Mouse (Mus musculus) forebrain, postnatal 0 days (tissue): ENCODE measurements around the gene Rbm5. TPM values are rescaled to one million over a fixed set of nuclear protein-coding genes. Genes with fewer than 3 reads are reported as not detected.

Experiments used
- ATAC-seq: fragments of 200-750 bp; cut with Nextera tagmentation; 2 replicates; pipeline ENCODE4 v1.8.0; 2017; ENCODE audit warnings: mild to moderate bottlenecking, moderate library complexity
- DNase-seq: peaks from one replicate; pipeline ENCODE4 v3.0.0-alpha.2; 2015
- H3K27ac ChIP-seq: fragments of 300-500 bp; sonication (generic); 2 replicates; pipeline ENCODE4 v1.5.1; 2014; ENCODE audit warnings: low read depth, mild to moderate bottlenecking, antibody characterized with exemption, low read length, moderate library complexity, mixed read lengths
- H3K27me3 ChIP-seq: fragments of 300-500 bp; sonication (generic); 2 replicates; pipeline ENCODE4 v1.6.1; 2014; ENCODE audit warnings: mild to moderate bottlenecking, low read length, mixed read lengths; ENCODE audit not compliant: insufficient read depth
- H3K36me3 ChIP-seq: fragments of 300-500 bp; sonication (generic); 2 replicates; pipeline ENCODE4 v1.6.1; 2014; ENCODE audit warnings: mild to moderate bottlenecking, moderate library complexity; ENCODE audit not compliant: insufficient read depth
- H3K4me1 ChIP-seq: fragments of 300-500 bp; sonication (generic); 2 replicates; pipeline ENCODE4 v1.6.1; 2014; ENCODE audit warnings: antibody characterized with exemption; ENCODE audit not compliant: insufficient read depth
- H3K4me2 ChIP-seq: fragments of 300-500 bp; sonication (generic); 2 replicates; pipeline ENCODE4 v1.6.1; 2014; ENCODE audit warnings: low read depth, mild to moderate bottlenecking, moderate library complexity
- H3K4me3 ChIP-seq: fragments of 300-500 bp; sonication (generic); 2 replicates; pipeline ENCODE4 v1.5.1; 2014; ENCODE audit warnings: low read depth, low read length, mixed read lengths
- H3K9ac ChIP-seq: fragments of 300-500 bp; sonication (generic); 2 replicates; pipeline ENCODE4 v1.6.1; 2014; ENCODE audit warnings: mild to moderate bottlenecking
- H3K9me3 ChIP-seq: fragments of 300-500 bp; sonication (generic); 2 replicates; pipeline ENCODE4 v1.6.1; 2016; ENCODE audit warnings: low read length
- CTCF ChIP-seq: sonication (generic); IDR thresholded peaks from 2 replicates; pipeline ENCODE4 v1.5.1; 2016; ENCODE audit warnings: antibody characterized with exemption, control low read depth, low read depth
- WGBS: fragments of 180-500 bp; shearing (Covaris S2); extraction: QIAGEN DNeasy Blood & Tissue Kit; methylation state at CpG from one replicate; pipeline ENCODE4 v1.1.7; 2014; 5-methylcytosine and 5-hydroxymethylcytosine counted together
- polyA plus RNA-seq: library from polyadenylated mRNA; unstranded; fragments of >200 nt; fragmentation: Nextera tagmentation; extraction: Ambion mirVana; gene quantifications from 2 replicates; pipeline ENCODE4 v1.2.1, GENCODE M21; 2015
- total RNA-seq: library from RNA; depleted of rRNA; stranded (reverse); fragments of >200 nt; gene quantifications from 2 replicates; pipeline ENCODE4 v1.2.3, GENCODE M21; 2014; rRNA removed

Rbm5 gene
- total and polyA plus RNA-seq, 2 experiments from 2014 or later = 152 to 208 TPM

- Histone ChIP-seq H3K9ac (no peak overlapping the region), H3K27me3 (no peaks in the 10 kb centered on the region), H3K4me2 (no peak overlapping the region), H3K4me3 (no peak overlapping the region), H3K4me1 (peaks cover 20% of the 10 kb centered on the region), H3K27ac (no peak overlapping the region), H3K9me3 (no peaks in the 10 kb centered on the region), H3K36me3 (peaks cover 21% of the 10 kb centered on the region; the same call in 1 of the 2 replicates)
- no peak for ATAC-seq
- no peak for DNase-seq
- no peak for TF ChIP-seq CTCF
- 91% methylated on average over 12 of the region's 12 CpGs for WGBS
Measured at GRCm38 (mm10) chr9:107695441-107696105, 75.2 kb downstream of the Rbm5 start.

- 83% methylated on average over 7 of the region's 7 CpGs for WGBS
- no peaks in the 10 kb centered on the region for H3K9me3 ChIP-seq
- H3K27me3 ChIP-seq = no peaks in the 10 kb centered on the region
- H3K4me2 ChIP-seq = no peak overlapping the region
- H3K27ac ChIP-seq = no peak overlapping the region
- H3K9ac ChIP-seq = no peak overlapping the region
- no peak for DNase-seq
- H3K4me3 ChIP-seq = no peak overlapping the region
- no peak for ATAC-seq
- peaks cover 15% of the 10 kb centered on the region for H3K4me1 ChIP-seq
- no peak for TF ChIP-seq CTCF
- peaks cover 28% of the 10 kb centered on the region for H3K36me3 ChIP-seq
Measured at GRCm38 (mm10) chr9:107694627-107695026, 76.2 kb downstream of the Rbm5 start.

- Histone ChIP-seq H3K27ac (no peak overlapping the region), H3K27me3 (no peaks in the 10 kb centered on the region), H3K4me3 (no peak overlapping the region), H3K4me1 (peaks cover 6% of the 10 kb centered on the region), H3K36me3 (peaks cover 29% of the 10 kb centered on the region), H3K9ac (no peak overlapping the region), H3K4me2 (no peak overlapping the region), H3K9me3 (no peaks in the 10 kb centered on the region)
- DNase-seq (no peak), ATAC-seq (0 out of 2 replicates have a peak, but pooled peaks have one; percentile 14)
- peak; percentile 23; the same call in 1 of the 2 replicates for TF ChIP-seq CTCF
- 46% methylated on average over 4 of the region's 4 CpGs for WGBS
Measured at GRCm38 (mm10) chr9:107693433-107693987, 77.3 kb downstream of the Rbm5 start.

- H3K4me2 ChIP-seq = no peak overlapping the region
- no peaks in the 10 kb centered on the region for H3K4me1 ChIP-seq
- peaks cover 34% of the 10 kb centered on the region for H3K36me3 ChIP-seq
- H3K27me3 ChIP-seq = no peaks in the 10 kb centered on the region
- TF ChIP-seq CTCF = no peak
- H3K9ac ChIP-seq = no peak overlapping the region
- H3K4me3 ChIP-seq = no peak overlapping the region
- no peak overlapping the region for H3K27ac ChIP-seq
- 61% methylated on average over 5 of the region's 5 CpGs for WGBS
- ATAC-seq (no peak), DNase-seq (no peak)
- no peaks in the 10 kb centered on the region for H3K9me3 ChIP-seq
Measured at GRCm38 (mm10) chr9:107692785-107693184, 78.0 kb downstream of the Rbm5 start.

- no peaks in the 10 kb centered on the region for H3K27me3 ChIP-seq
- no peaks in the 10 kb centered on the region for H3K9me3 ChIP-seq
- no peaks in the 10 kb centered on the region for H3K4me1 ChIP-seq
- 78% methylated on average over 8 of the region's 8 CpGs for WGBS
- DNase-seq (no peak), ATAC-seq (no peak)
- H3K36me3 ChIP-seq = peaks cover 54% of the 10 kb centered on the region
- H3K27ac ChIP-seq = no peak overlapping the region
- TF ChIP-seq CTCF = no peak
- no peak overlapping the region for H3K4me2 ChIP-seq
- H3K9ac ChIP-seq = no peak overlapping the region
- no peak overlapping the region for H3K4me3 ChIP-seq
Measured at GRCm38 (mm10) chr9:107690391-107690790, 80.4 kb downstream of the Rbm5 start.

Other genes with a start within 250 kb of the Rbm5 start
- 44.3 and 51.4 TPM in 2 replicates for gene Tmem115, start 237.1 kb downstream of the Rbm5 start, total RNA-seq
- 49.7 and 50.4 TPM in 2 replicates for gene Tmem115, start 237.1 kb downstream of the Rbm5 start, polyA plus RNA-seq
- 36.0 and 42.7 TPM in 2 replicates for gene Cyb561d2, start 228.8 kb downstream of the Rbm5 start, total RNA-seq
- 47.0 and 48.3 TPM in 2 replicates for gene Cyb561d2, start 228.8 kb downstream of the Rbm5 start, polyA plus RNA-seq
- 59.9 and 73.3 TPM in 2 replicates for gene Nprl2, start 228.8 kb downstream of the Rbm5 start, total RNA-seq
- 65.9 and 70.4 TPM in 2 replicates for gene Nprl2, start 228.8 kb downstream of the Rbm5 start, polyA plus RNA-seq
- gene Zmynd10, start 223.7 kb downstream of the Rbm5 start, total RNA-seq = 6.4 and 11.6 TPM in 2 replicates
- 5.9 and 7.0 TPM in 2 replicates for gene Zmynd10, start 223.7 kb downstream of the Rbm5 start, polyA plus RNA-seq
- 21.7 and 25.2 TPM in 2 replicates for gene Rassf1, start 219.4 kb downstream of the Rbm5 start, total RNA-seq
- 26.6 and 33.3 TPM in 2 replicates for gene Rassf1, start 219.4 kb downstream of the Rbm5 start, polyA plus RNA-seq
- gene Tusc2, start 207.7 kb downstream of the Rbm5 start, total RNA-seq = 109 and 118 TPM in 2 replicates
- gene Tusc2, start 207.7 kb downstream of the Rbm5 start, polyA plus RNA-seq = 128 and 129 TPM in 2 replicates
- gene Hyal2, start 203.1 kb downstream of the Rbm5 start, total RNA-seq = 48.5 and 51.5 TPM in 2 replicates
- 42.2 and 43.1 TPM in 2 replicates for gene Hyal2, start 203.1 kb downstream of the Rbm5 start, polyA plus RNA-seq
- gene Hyal1, start 194.1 kb downstream of the Rbm5 start, total RNA-seq = 3.5 and 3.9 TPM in 2 replicates
- 1.9 and 2.0 TPM in 2 replicates for gene Hyal1, start 194.1 kb downstream of the Rbm5 start, polyA plus RNA-seq
- gene Naa80, start 192.1 kb downstream of the Rbm5 start, total RNA-seq = 15.8 and 27.0 TPM in 2 replicates
- 18.8 and 21.3 TPM in 2 replicates for gene Naa80, start 192.1 kb downstream of the Rbm5 start, polyA plus RNA-seq
- gene Hyal3, start 190.2 kb downstream of the Rbm5 start, total RNA-seq = 1.00 and 2.9 TPM in 2 replicates
- 1.3 and 1.5 TPM in 2 replicates for gene Hyal3, start 190.2 kb downstream of the Rbm5 start, polyA plus RNA-seq
- gene Ifrd2, start 183.4 kb downstream of the Rbm5 start, total RNA-seq = 11.7 and 13.8 TPM in 2 replicates
- 6.2 and 7.4 TPM in 2 replicates for gene Ifrd2, start 183.4 kb downstream of the Rbm5 start, polyA plus RNA-seq
- gene Sema3b, start 161.8 kb downstream of the Rbm5 start, total RNA-seq = 6.5 and 6.6 TPM in 2 replicates
- 3.9 and 4.4 TPM in 2 replicates for gene Sema3b, start 161.8 kb downstream of the Rbm5 start, polyA plus RNA-seq
- 200 and 223 TPM in 2 replicates for gene Gnai2, start 135.6 kb downstream of the Rbm5 start, total RNA-seq
- gene Gnai2, start 135.6 kb downstream of the Rbm5 start, polyA plus RNA-seq = 267 and 287 TPM in 2 replicates
- gene Slc38a3, start 101.5 kb downstream of the Rbm5 start, total RNA-seq = 43.5 and 60.9 TPM in 2 replicates
- 38.7 and 39.8 TPM in 2 replicates for gene Slc38a3, start 101.5 kb downstream of the Rbm5 start, polyA plus RNA-seq
- gene Gnat1, start 91.3 kb downstream of the Rbm5 start, total RNA-seq = 0.24 TPM in 1 of 2 replicates, not detected in the other
- gene Gnat1, start 91.3 kb downstream of the Rbm5 start, polyA plus RNA-seq = 0.73 and 1.8 TPM in 2 replicates
- gene Sema3f, start 60.5 kb downstream of the Rbm5 start, total RNA-seq = 56.6 and 61.4 TPM in 2 replicates
- gene Sema3f, start 60.5 kb downstream of the Rbm5 start, polyA plus RNA-seq = 7.1 and 7.8 TPM in 2 replicates
- 77.8 and 78.3 TPM in 2 replicates for gene Rbm6, start 102.2 kb upstream of the Rbm5 start, total RNA-seq
- gene Rbm6, start 102.2 kb upstream of the Rbm5 start, polyA plus RNA-seq = 41.4 and 59.5 TPM in 2 replicates
- gene Mon1a, start 117.2 kb upstream of the Rbm5 start, total RNA-seq = 18.9 and 22.2 TPM in 2 replicates
- gene Mon1a, start 117.2 kb upstream of the Rbm5 start, polyA plus RNA-seq = 17.4 and 18.1 TPM in 2 replicates
- 0.86 and 1.0 TPM in 2 replicates for gene Mst1r, start 135.9 kb upstream of the Rbm5 start, total RNA-seq
- gene Mst1r, start 135.9 kb upstream of the Rbm5 start, polyA plus RNA-seq = 0.48 and 1.0 TPM in 2 replicates
- not detected in 2 replicates for gene Actl11, start 157.5 kb upstream of the Rbm5 start, total RNA-seq
- gene Actl11, start 157.5 kb upstream of the Rbm5 start, polyA plus RNA-seq = not detected in 2 replicates
- 228 and 329 TPM in 2 replicates for gene Camkv, start 164.7 kb upstream of the Rbm5 start, total RNA-seq
- 194 and 197 TPM in 2 replicates for gene Camkv, start 164.7 kb upstream of the Rbm5 start, polyA plus RNA-seq
- 11.0 and 15.7 TPM in 2 replicates for gene Traip, start 179.1 kb upstream of the Rbm5 start, total RNA-seq
- 11.2 TPM in 2 replicates for gene Traip, start 179.1 kb upstream of the Rbm5 start, polyA plus RNA-seq
- 3.5 and 4.0 TPM in 2 replicates for gene Uba7, start 204.5 kb upstream of the Rbm5 start, total RNA-seq
- 4.5 and 4.8 TPM in 2 replicates for gene Uba7, start 204.5 kb upstream of the Rbm5 start, polyA plus RNA-seq
- 0.46 TPM in 1 of 2 replicates, not detected in the other for gene Gm20661, start 212.1 kb upstream of the Rbm5 start, total RNA-seq
- 0.12 and 0.20 TPM in 2 replicates for gene Gm20661, start 212.1 kb upstream of the Rbm5 start, polyA plus RNA-seq
- gene Inka1, start 214.9 kb upstream of the Rbm5 start, total RNA-seq = 6.3 and 7.8 TPM in 2 replicates
- gene Inka1, start 214.9 kb upstream of the Rbm5 start, polyA plus RNA-seq = 20.3 and 23.0 TPM in 2 replicates
- gene Cdhr4, start 221.5 kb upstream of the Rbm5 start, total RNA-seq = 3.1 and 4.4 TPM in 2 replicates
- gene Cdhr4, start 221.5 kb upstream of the Rbm5 start, polyA plus RNA-seq = 0.38 and 0.69 TPM in 2 replicates
- 4.2 and 7.9 TPM in 2 replicates for gene Gm20662, start 225.4 kb upstream of the Rbm5 start, total RNA-seq
- gene Gm20662, start 225.4 kb upstream of the Rbm5 start, polyA plus RNA-seq = not detected in 2 replicates
- gene Ip6k1, start 231.5 kb upstream of the Rbm5 start, total RNA-seq = 240 and 251 TPM in 2 replicates
- gene Ip6k1, start 231.5 kb upstream of the Rbm5 start, polyA plus RNA-seq = 70.5 and 86.9 TPM in 2 replicates